Mouse (Mus musculus) gastrocnemius, postnatal 25 days (tissue): ENCODE results near the gene Wnt6. TPM values are rescaled to one million over a fixed set of nuclear protein-coding genes. Genes with fewer than 3 reads are reported as not detected.

Source experiments
- DNase-seq: peaks from one replicate; pipeline ENCODE4 v3.0.0; 2022
- long read RNA-seq, 2 experiments: library from polyadenylated mRNA; stranded (forward); transcript quantifications; one replicate each; pipeline ENCODE4 v2.0.0; 2021
- total RNA-seq, 2 experiments: library from RNA; stranded (reverse); gene quantifications; 1 replicate in 1 of 2; 2 replicates in 1 of 2; pipeline ENCODE4 v1.2.3; 2021

Gene Wnt6
- total RNA-seq: under 1 TPM; 0.46 TPM
- long read RNA-seq, experiment 1, partial matches to known transcripts: 0 of 1 reads
- long read RNA-seq, experiment 1, other reads (novel, unspliced or antisense): 0 of 1 reads
- long read RNA-seq, experiment 2: 0 reads

DNA sequence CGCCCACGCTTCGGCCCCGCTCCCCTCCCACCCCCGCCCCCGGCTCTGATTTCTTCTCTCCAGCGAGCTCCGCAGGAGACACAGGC is at the start of gene Wnt6:
Gene Wnt6, plus strand, starts transcription at position 48 of the 86 bp plus-strand sequence.
- no peak for DNase-seq

GRCm38 (mm10) chr1:74723748-74724147 is 47.9 kb upstream of the Wnt6 start:
- DNase-seq: no peak

GRCm38 (mm10) chr1:74726114-74726513 is 45.6 kb upstream of the Wnt6 start:
- no peak for DNase-seq

- DNase-seq: no peak
Observed at GRCm38 (mm10) chr1:74726674-74727073, 45.0 kb upstream of the Wnt6 start.

GRCm38 (mm10) chr1:74728446-74728845 is 43.2 kb upstream of the Wnt6 start:
- DNase-seq: peak; percentile 81

DNA sequence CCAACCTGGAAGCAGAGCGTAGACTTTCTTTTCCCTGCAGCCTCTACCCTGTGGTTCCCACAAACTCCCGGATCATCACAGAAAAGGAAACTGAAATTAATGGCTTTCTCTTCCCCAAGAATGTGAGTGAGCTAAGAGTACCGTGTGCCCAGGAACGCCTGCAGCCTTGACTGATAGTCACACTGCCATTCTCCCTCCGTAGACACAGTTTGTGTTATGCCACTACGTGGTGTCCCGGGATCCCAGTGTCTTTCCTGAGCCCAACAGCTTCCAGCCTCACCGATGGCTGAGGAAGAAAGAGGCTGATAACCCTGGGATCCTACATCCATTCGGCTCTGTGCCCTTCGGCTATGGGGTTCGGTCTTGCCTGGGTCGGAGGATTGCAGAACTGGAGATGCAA is 34.7 kb upstream of the Wnt6 start:
- no peak for DNase-seq

- DNase-seq: no peak
Observed at GRCm38 (mm10) chr1:74737500-74737899, 34.2 kb upstream of the Wnt6 start.

GRCm38 (mm10) chr1:74740846-74741245 is 30.8 kb upstream of the Wnt6 start:
- peak; percentile 74 for DNase-seq

GRCm38 (mm10) chr1:74747335-74747734 is 24.4 kb upstream of the Wnt6 start:
- DNase-seq: peak; percentile 80

GRCm38 (mm10) chr1:74748643-74749271 is 22.9 kb upstream of the Wnt6 start, which contains the start of gene Prkag3:
Gene Prkag3, minus strand, starts transcription at chr1:74749221.
- peak; percentile 85 for DNase-seq

DNA sequence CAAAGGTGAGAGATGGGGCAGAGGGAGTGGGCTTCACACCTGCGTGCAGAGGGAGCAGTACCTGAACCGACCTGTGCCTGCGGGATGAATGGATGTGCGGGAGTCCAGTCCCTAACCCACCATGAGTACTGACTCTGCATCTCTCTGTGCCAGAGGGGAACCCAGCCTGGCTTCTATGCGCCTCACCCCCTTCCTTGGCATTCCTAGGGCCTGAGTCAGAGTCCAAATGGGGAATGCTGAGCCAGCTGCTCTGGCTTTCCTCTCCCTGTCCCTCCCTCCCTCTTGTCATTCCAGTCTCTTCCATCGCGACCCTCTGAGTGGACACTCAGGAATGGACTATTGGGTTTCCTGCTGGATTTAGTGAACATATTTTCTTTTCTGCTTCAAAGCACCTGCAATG is 22.4 kb upstream of the Wnt6 start:
- DNase-seq: peak; percentile 79

DNA sequence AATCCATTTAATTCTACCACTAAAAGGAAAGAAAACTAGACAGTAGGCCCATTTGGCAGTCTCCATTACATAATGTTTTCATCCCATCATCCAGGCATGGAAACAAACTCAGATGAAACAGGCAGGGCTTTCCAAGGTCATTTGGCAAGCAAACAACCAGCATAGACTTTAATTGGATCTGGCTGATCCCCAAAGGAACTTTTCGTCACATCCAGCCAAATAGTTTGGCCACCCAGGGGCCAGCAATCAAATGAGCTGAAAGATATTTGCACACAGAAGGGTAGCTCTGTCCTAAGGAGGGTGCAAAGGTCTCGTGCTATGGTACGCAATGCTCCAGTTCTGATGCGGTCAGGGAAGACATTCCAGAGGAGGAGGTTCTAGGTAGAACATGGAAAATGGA is 21.0 kb upstream of the Wnt6 start:
- no peak for DNase-seq

DNA sequence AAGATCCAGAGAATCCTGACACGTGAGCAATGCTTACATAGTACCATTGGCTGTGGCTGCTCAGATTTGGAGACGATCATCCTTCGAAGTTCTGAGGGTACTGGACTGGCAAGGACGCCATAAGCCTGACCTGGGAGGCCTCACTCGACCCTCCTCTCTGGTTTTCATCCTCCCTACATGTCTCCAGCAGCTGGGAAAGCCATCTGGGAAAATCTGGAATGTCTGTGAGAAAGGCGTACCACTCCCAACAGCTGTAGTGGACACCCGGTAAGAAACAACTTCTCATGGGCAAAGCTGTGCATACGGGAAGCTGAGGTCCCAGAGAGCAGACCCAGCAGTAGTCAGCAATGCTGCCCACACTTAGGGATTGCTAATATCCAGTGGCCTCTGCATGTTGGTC is 19.5 kb upstream of the Wnt6 start:
- DNase-seq: no peak

DNA sequence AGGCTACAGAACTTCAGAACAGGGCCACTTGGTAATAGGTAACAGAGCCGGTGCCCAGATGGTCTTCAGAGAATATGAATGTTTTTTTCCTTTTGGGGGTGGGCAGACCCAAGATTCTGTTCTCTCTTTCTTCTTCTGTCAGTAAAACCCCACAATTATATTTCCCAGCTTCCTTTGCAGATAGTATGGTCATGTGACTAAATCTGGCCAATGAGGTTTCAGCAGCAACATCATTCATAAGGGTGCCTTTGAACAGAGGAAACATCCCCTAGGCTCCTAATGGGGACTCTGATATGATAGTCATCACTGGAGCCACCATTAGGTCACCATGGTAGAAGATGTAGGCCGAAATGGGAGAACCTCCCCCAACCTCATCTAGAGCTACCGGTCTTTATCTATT is 18.9 kb upstream of the Wnt6 start:
- DNase-seq: no peak

- DNase-seq: no peak
Observed at GRCm38 (mm10) chr1:74753266-74753974, 18.3 kb upstream of the Wnt6 start.

DNA sequence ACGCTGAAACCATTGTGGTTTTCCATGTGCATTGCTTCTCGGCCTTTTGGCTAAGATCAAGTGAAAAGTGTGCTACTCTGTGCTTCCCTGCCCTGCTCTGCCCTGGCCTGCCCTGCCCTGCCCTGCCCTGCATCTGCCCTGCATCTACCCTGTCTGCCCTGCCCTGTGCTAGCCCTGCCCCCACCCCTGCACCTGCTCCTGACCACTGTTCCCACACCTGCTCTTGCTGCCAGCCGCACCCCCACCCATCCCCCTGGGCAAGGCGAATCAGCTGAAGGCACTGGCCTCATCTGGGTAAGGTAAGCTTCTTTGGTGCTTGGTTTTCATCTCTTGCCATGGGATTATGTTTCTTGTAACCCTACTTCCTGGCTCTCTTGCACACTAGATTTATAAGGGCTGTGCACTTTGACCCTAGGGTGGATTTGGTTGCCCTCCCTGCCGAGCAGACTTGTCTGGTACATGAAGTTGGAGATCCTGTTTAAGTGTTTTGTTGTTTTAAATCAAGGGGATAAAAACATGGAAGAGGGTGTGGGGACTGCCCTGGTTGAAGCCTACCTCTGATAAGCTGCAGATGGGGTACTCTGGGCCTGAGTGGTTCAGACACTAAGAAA is 17.4 kb upstream of the Wnt6 start:
- peak; percentile 88 for DNase-seq

DNA sequence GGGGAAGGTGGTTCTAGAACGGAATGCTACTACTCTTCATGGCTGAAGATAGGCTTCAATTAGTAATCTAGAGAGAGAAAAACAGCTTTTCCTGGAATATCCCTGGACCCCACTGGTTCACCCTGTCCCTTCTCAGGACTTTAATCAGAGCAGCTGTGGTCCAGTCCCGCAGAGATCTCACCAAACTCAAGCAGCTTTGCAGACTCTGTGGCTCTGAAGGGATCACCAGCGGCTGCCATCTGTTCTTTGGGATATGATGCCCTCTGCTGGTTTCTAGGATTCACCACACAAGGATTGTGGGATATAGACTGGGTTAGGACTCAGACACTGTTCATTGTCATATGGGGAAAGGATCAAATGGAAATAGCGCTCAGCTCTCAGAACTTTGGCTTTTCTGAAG is 11.9 kb upstream of the Wnt6 start:
- DNase-seq: no peak

DNA sequence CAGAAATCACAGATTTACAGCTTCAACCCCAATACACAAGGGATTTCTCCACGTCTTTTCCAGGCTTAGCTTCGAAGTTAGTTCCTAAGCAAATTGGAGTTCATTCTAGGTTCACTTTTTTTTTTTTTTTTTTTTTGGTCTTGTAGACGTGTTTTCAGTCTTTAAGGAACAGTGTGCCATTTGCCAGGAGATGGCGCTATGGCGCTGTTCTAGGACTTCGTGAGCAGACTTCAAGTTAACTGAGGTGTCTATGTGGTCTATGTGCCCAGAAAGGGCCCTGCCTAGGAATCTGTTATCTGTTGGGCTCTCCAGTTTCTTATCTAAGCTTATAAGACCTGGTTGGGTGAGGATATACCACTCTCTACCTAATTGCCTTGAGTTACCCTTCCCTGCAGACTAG is 8.6 kb upstream of the Wnt6 start:
- DNase-seq: no peak

GRCm38 (mm10) chr1:74770727-74771466 is 795 bp upstream of the Wnt6 start:
- DNase-seq: no peak

DNA sequence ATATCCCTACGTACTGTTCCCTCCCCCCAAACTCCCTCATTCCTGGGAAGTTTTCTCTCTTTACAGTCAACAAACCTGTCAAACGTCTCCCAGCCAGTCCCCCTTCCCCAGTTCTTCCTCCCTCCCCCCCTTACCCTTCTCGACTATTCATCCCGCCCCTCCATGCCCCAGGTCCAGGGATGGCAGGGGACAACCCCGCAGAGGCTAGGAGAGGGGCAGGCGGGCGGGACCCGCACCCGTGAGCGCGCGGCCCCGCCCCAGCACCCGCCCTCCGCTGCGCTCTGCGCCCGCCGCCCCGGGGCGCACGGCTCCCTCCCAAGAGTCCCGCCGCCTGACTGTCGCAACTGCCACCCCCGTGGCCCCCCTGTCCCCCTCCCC is 236 bp upstream of the Wnt6 start:
- no peak for DNase-seq

DNA sequence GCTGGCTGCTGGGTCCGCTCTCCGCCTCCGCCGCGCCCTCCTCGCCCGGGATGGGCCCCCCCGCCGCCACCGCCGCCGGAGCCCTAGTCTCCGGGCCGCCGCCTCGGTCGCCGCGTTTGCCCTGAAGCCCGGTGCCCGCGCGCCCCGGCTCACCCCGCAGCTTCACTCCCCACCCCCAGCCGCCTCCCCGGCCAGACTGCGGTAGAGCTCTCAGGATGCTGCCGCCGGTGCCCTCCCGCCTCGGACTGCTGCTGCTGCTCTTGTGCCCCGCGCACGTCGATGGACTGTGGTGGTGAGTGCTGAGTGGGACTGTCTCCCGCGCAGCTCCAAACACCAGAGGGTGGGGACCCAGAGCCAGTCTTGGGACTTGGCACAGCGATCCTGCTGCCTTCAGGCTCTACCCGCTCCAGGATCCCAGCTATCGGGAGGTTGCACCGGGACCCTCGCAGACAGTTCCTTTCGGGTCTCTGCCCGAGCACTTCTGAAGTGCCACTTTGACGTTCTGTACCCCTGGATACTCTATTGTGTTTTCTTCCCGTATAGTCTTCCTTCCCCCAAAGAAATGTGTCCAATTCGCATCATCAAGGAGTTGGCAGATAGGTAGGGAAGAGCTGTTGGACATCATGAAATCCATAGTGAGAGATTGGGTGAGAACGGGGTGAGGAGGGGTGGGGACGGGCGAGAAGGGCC is 384 bp downstream of the Wnt6 start:
- DNase-seq: no peak

- peak; percentile 85 for DNase-seq
Observed at GRCm38 (mm10) chr1:74773136-74773535, 1.4 kb downstream of the Wnt6 start.

- DNase-seq: no peak
Observed at GRCm38 (mm10) chr1:74774062-74774461, 2.4 kb downstream of the Wnt6 start.
